Mouse (Mus musculus): Measurements from ENCODE around the gene Hacd2.

DNA sequence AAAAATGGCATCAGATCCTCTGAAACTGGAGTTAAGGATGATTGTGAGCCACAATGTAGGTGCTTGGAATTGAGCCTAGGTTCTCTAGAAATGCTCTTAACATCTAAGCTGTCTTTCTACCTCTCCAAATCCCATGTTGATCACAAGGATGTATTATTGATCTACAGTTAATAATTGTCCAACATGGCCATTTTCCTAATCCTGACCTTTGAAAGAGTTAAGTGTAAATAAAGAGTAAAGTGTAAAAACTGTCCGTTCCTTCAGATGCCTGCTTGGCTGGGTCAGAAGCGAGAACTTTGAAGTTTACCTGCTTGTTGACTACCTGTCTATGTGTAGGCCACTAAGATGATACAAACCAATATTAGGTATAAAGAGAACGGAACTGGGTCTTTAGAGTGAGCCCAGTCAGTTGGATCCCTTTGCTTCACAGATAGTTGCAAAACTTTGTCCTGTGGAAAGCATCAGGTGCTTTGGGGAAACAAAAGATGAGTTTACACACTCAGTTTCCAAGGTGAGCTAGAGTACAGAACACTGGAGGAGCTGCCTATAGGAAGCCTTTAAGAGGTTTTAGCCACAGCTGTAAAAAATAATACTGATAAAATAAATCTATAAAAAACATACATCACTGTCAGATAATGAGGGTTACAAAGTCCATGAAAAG lies 75.8 kb downstream of the Hacd2 start:
- TF ChIP-seq CTCF (IDR thresholded peaks at IDR 0.05; ENCODE audit: control insufficient read depth, insufficient read depth, low read length): no peak
- no peak for TF ChIP-seq POLR2A (IDR thresholded peaks at IDR 0.05; ENCODE audit: borderline replicate concordance, control insufficient read depth, low read depth, low read length)
